Mouse (Mus musculus) induced T-regulatory cell, adult 2 months (primary cell): ENCODE data around the gene Zfp385c.
A peak's percentile ranks its signal among the peaks of the same experiment; 100 is the strongest.

Experiments used
- DNase-seq: peaks from one replicate; pipeline ENCODE4 v3.0.0-alpha.2; 2012; ENCODE audit warnings: low read depth

The Zfp385c gene

DNA sequence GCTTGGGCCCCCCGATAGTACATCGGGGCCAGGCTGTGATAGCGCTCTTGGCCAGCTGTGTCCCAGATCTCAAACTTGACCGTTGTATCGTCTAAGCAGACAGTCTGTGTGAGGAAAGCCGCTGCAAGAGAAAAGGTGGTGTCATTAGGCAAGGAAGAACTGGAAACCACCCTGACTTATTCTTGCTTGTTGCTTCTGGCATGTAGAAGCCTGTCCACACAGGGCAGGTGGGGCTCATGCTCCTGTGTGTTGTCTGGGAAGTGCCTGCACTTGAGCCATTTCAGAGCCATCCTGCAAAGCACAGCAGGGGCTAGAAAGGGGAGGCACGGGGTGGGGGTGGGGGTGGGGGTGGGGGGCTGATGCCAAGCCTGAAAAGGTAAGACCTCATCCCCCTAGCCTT is 26.2 kb upstream of the Zfp385c start:
- no peak for DNase-seq

DNA sequence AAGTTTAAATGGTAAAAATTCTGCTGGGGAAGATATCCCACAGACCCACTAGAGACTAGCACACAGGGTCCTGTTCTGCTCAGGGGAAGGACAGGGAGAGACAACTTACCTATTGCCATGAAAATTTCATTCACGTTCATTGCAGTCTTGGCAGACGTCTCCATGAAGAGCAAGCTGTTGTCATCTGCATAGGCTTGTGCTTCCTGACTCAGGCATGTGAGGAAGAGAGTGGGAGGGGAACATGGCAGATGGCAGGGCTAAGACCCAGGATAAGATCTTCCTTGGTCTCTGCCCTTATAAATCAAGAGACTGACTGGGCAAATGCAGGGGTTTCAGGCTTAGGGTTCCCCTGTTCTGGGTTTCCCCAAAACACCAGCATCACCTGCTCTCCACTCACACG is 24.4 kb upstream of the Zfp385c start:
- DNase-seq = no peak

DNA sequence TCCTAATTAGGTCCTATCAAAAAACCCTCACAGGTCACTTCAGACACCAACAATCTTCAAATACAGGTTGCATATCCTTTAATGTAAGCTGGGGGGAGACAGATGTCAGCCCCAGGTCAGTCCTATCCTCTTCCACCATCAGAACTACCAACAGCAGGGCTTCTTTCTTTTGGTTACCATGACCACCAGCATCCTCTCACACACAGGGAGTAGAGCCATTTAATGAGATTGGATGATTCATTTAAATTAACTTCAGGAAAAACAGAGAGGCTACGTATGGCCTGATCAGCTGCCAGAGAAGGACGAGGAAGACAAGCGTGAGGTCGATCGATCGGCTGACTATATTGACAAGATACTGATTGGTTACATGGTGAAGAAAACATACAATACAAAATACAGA is 22.7 kb upstream of the Zfp385c start:
- no peak for DNase-seq

DNA sequence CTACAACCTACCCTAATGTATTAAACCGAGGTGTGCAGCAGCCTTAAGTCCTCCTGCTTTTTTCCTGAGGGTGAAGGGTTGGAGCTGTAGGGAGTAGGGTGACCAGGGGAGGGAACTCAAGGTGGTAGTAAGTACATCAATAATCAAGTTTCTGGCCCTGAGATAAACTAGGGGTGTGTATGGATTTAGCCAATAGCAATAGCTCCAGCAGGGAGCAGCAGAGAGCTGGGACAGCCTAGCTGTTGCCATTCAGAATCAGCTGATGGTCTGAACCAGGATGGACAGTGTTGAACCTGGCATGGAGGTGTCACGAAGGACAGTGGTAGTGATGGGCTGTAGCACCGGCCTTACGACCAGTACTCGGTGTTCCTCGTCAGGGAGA is 22.3 kb upstream of the Zfp385c start:
- DNase-seq = peak; percentile 87

DNA sequence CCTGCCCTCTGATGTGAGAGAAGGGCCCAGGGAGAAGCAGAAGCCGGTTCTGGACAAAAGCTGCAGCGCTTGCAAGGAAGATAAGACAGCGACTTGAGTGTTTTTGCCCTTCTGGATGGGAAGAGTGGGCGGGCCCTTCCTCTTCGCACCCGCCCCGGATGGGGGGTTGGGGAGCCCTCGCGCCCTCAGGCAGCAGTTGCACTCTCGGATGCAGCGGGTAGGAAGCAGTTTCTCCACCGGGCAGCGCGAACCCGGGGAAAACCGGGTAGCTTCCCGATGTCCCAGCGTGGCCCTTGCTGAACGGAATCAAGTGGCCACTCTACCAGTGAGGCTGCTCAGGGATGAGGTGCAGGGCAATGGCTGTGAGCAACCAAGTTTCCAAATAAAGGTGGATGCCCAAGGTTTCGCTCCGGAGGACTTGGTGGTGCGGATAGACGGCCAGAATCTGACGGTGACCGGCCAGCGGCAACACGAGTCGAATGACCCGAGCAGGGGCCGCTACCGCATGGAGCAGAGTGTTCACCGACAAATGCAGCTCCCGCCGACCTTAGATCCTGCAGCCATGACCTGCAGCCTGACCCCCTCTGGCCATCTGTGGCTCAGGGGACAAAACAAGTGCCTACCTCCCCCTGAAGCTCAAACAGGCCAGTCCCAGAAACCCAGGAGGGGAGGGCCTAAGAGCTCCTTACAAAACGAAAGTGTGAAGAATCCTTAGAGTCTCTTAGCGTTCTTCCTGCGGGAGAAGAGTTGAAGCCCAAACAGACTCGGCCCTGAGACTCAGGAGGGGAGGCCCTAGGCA is 21.7 kb upstream of the Zfp385c start, which contains the start of gene Hspb9:
Gene Hspb9 (plus strand): TSS at position 116 of the 799 bp plus-strand sequence.
- DNase-seq = peak; percentile 88

DNA sequence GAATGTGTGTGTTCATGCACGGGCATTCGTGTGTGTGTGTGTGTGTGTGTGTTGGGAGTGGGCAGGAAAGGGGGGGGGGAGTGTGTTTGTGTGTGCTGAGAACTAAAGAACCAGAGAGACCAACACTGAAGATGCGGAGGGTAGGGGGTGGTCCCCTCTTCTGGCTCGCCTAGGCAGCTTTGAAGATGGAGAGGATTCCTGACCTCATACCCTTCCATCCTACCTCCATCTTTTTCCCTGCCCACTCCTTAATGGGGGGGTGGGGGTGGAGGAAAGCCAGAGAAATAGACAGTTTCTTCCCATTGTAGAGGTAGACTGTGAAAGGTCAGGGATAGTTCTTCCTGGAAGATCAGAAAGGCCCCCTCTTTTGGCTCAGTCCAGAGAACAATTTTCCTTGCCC is 20.9 kb upstream of the Zfp385c start:
- DNase-seq = no peak

DNA sequence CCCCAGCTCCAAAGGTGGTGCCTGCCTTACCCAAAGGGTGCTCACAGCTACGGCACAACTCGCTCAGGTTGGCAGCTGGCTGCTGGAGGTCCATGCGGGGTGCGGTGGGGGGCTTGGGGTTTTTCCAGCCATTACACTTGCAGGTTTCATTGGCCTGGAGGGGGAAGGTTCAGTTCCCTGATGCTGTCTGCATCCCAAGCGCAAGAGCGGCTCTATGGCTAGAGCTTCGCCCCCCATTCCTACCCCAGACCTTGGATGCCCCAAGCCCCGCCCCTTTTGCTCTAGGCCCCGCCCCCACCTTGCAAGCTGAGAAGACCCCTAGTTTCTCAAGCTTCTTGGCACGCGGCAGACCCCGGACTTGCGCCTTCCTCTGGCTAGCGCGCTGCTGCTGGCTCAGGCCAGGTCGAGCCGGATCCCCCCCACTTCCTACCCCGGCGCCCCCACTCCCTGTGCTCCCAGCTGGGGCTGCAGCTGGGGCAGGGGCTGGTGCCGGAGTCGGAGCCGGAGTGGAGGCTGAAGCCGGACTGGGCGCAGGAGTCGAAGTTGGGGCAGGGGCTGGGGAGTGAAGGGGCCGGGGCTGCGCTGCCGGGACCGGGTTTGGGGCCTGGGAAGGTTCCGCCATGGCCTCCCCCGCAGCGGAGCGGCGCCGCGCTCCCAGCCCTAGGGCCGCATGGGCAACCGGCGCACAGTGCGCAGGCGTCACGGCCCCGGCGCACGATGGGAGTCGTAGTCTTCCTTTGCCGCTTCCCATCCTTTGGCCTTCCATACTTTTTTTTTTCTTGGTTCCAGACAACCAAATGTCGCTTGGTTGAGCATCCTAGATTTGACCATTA is 19.7 kb upstream of the Zfp385c start, which contains the start of gene Kat2a:
Gene Kat2a (minus strand): TSS at position 683 of the 833 bp plus-strand sequence.
- DNase-seq = peak; percentile 78

DNA sequence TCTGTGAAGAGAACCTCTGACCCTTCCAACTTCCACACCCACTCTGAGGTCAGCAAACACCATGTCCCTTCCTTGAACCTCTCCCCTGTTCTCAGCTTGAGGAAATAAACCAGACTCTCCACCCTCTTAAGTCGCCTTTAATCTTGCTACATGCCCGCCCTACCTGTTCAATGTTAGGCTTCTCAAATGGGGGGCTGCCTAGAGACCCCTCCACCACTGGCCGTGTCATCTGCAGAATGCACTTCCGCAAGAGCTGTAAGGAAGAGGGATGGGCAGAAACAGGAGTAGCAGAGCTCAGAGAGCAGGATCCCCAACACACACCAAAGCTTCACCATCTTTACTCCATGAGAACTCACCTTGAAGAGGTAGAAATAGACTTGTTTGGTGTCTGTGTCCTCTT is 18.7 kb upstream of the Zfp385c start:
- DNase-seq = no peak

DNA sequence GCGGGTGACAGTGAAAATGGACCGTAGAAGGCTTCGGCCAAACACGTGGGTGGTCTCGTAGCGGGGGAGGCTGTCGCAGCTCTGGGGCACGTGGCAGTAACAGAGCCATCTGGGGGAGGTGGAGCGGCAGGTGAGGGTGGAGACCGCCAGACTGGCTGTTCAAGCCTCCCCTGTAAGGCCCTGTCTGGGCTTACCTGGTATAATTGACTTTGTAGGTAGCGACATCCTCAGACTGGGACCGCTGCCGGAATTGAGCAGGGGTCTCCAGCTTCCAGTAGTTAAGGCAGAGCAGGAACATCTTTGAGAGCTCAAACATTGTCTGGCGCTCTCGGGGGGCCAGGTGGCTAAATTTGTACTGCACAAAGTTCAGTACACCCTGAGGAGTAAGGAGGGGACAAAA is 18.3 kb upstream of the Zfp385c start:
- DNase-seq = no peak

DNA sequence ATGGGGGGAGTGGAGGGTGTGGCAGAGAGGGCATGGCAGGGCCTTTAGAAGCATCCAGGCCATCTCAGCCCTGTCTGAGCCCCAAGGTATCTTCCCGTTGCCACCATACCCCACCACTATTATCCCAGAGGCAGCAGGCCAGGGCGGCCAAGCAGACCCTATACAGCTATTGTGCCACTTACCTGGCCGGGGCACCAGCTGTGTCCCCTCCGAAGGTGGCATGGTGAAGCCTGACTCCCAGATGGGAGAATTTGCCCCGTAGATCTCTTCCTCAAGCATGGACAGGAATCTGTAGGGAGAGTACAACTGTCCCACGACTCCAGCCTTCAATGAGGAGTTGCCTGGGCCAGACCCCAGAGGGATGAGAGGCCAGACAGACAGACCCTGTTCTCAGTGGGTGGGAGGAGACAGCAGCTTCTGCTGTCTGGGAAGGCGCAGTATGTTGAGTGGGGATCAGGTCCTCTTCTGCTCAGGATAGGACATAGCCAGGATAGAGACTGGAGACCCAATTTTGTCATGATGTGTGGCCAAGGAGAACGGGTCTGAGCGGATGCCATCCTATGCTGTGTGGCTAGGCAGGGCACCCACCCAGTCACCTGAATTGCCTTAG is 17.1 kb upstream of the Zfp385c start:
- DNase-seq = no peak

DNA sequence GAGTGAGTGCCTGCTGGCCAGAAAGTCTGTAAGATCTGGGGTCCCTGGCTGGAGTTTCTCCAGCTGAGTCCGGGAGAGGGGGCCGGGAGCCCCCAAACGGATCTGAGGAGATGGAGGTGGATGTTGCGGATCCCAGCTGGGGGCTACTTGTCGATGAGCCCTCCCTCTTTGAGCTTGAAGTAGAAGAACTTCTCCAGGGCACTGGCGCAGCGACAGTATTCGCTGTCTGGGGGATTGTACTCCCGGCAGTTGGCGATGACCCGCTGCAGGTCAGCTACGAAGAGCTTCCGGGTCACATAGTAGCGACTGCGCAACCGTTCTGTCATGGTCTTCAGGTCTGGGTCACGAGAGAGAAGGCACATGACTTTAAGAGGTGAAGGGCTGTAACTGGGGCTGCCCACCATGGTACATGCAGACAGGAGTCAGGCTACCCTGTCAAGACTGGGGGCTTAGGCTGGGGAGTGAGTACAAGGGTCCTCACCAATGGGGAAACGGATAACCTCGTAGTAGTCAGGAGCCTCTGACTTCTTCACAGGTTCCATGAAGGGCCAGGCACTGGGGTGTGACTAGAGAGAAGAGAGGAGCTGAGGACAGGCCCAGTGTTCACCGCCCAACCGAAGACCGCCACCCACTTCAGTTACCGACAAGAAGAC is 13.0 kb upstream of the Zfp385c start:
- DNase-seq = no peak

DNA sequence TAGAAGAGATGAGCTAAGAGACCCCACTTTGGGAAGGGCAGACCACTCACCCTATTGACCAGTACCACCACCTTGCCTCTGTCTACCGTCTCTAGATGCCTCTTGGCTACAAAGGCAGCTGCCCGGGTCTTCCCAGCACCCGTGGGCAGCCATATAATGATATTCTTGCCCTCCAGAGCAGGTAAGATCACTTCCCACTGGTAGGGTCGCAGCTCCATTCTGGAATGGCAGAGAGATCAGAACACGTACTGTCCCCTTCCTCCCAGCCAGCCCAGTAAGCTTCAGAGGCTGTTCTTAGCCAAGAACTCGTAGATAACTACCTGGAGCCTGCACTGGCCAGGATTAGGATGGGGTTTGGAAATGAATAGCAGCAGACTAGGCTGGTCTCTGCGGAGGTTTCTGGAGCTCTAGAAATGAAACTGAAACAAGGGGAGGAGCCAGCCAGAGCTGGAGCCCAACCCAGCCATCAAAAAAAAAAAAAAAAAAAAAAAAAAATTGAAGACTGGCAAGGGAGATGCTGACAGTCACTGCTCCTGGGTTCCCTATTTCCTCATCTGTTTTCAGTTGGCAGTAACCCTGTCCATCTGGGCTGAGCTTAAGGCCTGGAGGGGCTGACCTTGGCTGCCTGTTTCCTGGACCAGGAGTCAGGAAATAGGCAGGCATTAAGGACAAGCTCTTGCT is 11.7 kb upstream of the Zfp385c start, which contains the start of gene Dhx58:
Gene Dhx58 (minus strand): TSS at position 421 of the 681 bp plus-strand sequence.
- DNase-seq = peak; percentile 87

DNA sequence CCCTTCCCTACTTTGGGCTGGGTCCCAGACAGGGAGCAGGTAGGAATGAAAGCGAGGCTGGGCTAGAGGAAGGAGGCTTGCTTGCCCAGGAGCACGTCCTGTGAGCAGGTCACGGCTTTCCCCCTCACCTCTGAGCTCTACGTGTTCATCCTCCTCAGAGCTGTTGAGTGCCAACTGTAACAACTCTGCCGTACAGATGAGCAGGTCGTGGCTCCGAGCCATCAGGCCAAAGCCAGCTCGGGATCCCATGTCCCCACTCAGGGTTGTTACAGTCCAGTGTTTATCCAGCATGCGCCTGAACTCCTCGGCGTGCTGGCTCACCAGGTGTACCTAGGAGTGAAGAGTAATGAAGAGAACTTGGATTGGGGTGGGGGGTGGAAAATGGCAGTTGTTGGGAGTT is 11.1 kb upstream of the Zfp385c start:
- peak; percentile 59 for DNase-seq

DNA sequence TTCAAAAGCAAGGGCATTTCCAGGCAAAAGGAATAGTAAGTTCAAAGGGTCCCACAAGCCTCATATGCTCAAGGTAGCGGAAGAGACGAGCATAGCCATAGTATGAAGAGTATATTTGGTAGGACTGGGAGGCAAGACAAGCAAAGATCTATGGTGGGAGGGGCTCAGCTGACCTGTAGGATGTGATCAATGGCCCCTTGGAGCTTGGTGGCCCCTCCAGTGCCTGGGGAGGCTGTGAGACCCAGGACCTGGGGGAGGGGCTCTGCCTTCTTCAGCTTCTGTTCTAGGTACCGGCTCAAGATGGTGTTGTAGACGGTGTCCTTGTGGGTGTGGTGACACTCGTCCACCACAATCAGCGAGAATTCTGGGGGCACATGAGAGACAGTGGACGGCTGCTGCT is 10.7 kb upstream of the Zfp385c start:
- no peak for DNase-seq

DNA sequence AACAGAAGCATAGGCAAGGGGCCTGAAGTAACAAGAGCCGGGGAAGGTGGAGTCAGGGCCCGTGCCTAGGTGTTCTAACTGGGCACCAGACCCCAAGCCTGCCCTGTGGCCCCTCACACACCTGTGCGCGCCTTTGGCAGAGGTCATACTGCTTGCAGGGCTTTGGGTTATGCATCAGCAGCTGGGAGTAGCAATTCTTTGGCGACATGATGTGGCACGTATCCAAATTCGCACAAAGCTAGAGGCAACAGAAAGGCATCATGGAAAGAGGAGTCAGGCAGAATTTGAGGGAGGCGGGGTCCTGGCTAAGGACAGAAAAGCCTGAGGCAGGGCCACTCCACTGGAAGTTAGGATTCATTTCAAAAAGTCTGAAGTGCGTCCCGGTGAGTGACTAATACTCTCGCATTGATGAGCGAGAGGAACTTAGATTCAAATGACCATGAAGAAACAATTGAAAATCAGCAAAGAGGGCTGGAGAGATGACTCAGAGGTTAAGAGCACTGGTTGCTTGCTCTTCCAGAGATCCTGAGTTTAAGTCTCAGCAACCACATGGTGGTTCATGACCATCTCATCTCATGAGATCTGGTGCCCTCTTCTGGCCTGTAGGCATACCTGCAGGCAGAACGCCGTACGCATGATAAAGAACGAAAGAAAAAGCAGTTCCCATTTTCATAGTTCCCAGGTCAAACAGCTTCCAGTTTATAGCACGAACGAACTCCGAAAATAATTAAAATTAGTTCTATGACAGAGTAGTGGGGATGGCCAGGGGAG is 10.0 kb upstream of the Zfp385c start:
- DNase-seq = peak; percentile 92

DNA sequence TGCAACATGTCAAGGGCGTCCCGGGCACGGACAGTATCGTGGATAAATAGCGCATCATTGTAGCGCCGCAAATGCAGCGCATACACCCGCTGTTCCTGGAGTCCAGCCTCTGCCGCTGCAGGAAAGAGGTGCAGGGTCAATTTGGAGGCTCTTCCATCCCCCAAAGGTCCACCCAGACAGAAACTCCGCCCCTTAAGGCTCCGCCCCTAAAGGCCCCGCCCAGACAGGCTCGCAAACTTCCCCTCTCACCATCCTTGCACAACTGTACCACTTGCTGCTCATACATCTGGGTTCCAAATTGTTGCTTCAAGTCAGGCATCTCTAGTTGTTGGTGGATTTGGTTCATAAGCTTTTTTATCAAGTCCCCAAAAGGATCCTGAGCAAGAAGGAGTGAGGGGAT is 9.0 kb upstream of the Zfp385c start:
- peak; percentile 55 for DNase-seq

DNA sequence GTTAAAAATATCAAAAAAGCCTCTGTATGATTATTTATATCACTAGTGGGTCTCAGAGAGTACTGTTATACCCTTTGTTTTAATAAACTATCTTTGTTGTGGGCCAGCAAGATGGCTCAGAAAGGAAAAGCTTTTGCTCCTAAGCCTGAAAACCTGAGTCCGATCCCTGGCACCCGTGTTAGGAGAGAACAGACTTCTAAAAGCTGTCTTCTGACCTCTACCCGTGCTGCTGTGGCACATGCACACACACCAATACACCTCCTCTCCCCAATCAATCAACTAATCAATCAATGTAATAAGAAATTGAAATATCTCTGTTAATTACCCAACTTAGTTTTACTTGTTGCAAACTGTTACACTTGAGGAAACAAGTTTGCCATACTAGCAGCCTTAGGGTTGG is 8.5 kb upstream of the Zfp385c start:
- DNase-seq = no peak

DNA sequence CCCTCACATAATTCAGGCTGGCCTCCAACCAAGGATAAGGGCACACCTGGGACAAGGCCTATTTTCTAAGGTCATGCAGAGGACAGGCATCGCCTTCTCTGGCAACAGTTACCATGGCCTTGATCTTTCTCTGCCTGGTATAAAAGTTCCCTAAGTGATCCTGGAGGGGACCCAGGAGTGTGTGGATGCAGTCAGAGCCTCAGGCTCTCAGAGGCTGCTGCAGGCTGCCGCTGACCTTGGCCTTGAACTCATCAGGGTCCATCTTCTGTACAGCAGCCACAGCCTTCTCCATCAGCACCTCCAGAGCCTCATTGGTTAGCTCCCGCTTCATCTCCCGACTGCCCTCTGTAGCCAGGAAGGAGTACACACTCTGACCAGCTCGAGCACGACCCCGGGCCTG is 5.7 kb upstream of the Zfp385c start:
- no peak for DNase-seq

DNA sequence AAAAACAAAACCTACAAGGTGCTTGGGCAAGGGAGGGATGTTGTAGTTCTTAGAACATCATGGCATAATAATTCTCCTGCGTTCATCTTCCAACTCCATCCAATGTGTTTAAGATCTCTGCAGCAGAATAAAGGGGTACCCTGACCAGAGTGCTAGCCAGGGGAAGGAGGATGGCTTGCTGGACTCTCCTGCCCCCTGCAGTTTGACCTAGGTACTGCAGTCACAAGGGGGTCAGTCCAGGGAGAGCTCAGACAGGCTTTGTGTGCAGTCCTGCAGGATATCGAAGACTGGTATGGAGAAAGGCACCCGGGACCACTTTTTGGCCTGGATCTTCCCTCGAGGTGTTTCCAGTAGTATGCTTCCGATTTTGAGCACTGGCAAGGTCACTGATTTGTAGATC is 2.7 kb upstream of the Zfp385c start:
- peak; percentile 81 for DNase-seq

DNA sequence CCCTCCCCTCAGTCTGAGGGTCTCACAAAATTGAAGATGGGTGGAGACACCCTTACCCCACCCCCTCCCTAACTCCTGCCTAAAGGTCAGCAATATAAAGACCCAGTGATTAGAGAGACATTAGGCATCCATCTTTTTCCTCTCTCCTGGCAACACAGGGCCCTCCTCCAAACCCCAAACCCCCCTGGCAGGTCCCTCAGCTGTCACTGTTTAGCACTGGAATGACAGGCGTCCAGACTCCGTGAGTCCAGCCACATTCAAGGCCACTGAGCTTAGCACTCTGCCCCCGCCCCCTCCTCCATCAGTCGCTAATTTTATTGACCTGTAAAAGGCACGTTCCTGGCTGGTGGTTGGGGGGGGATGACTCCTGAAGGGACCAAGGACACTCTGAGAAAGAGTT is 899 bp upstream of the Zfp385c start:
- no peak for DNase-seq

DNA sequence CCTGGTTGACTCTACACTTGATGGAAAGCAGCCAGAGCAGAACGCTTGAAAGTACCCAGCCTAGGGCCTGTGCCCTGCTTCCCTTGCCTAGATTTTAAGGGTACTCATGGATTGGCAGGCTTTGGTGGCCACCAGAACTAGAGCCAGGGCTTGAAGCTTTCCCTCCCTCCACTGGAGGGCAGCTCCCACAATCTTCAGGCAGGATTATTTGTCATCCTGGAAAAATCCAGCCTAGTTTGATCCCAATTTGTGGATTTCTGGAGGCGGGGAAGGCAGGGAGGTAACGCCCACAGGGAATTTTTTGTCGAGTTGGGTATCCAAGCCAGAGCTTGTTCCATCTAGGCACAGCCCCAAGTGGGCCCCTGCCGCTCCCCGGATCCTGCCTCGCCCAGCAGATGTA is 1.9 kb downstream of the Zfp385c start:
- no peak for DNase-seq
